Mouse (Mus musculus) MEL (cell line): ENCODE data around the gene Sez6l. TPM values are rescaled to one million over a fixed set of nuclear protein-coding genes. Genes with fewer than 3 reads are reported as not detected.

Experiments used
- DNase-seq: peaks from one replicate; pipeline ENCODE4 v3.0.0; 2011; ENCODE audit warnings: low read depth, low spot score
- H3K27ac ChIP-seq: 2 replicates; pipeline ENCODE4 v1.5.1; 2012; ENCODE audit warnings: low read depth, mild to moderate bottlenecking, control low read depth, low read length, moderate library complexity; ENCODE audit not compliant: control insufficient read depth
- H3K27me3 ChIP-seq, 2 experiments: fragments of 150-350 bp in 1 of 2; sonication (generic) in 1 of 2; 2 replicates each; pipeline ENCODE4 v1.6.1; 2012; ENCODE audit warnings: low read length in 2 of 2, mild to moderate bottlenecking in 2 of 2, improper control_type of control experiment in 1 of 2, moderate library complexity in 1 of 2; ENCODE audit not compliant: insufficient read depth in 2 of 2, control insufficient read depth in 1 of 2
- H3K36me3 ChIP-seq, 2 experiments: 2 replicates each; pipeline ENCODE4 v1.6.1; 2012 to 2014; ENCODE audit warnings: low read length in 2 of 2, improper control_type of control experiment in 1 of 2, inconsistent platforms in 1 of 2, mild to moderate bottlenecking in 1 of 2; ENCODE audit not compliant: insufficient read depth in 2 of 2, control insufficient read depth in 1 of 2
- H3K4me1 ChIP-seq, 2 experiments: fragments of 150-350 bp in 1 of 2; sonication (generic) in 1 of 2; 2 replicates each; pipeline ENCODE4 v1.6.1; 2012; ENCODE audit warnings: low read length in 2 of 2, improper control_type of control experiment in 1 of 2, mild to moderate bottlenecking in 1 of 2; ENCODE audit not compliant: insufficient read depth in 2 of 2, control insufficient read depth in 1 of 2
- H3K4me3 ChIP-seq, 2 experiments: fragments of 150-350 bp in 1 of 2; sonication (generic) in 1 of 2; 2 replicates each; pipeline ENCODE4 v1.5.1; 2012; ENCODE audit warnings: low read depth in 2 of 2, low read length in 2 of 2, mild to moderate bottlenecking in 2 of 2, moderate library complexity in 2 of 2, control low read depth in 1 of 2, improper control_type of control experiment in 1 of 2; ENCODE audit not compliant: control insufficient read depth in 1 of 2, insufficient read depth in 1 of 2
- H3K79me2 ChIP-seq: 2 replicates; pipeline ENCODE4 v1.6.1; 2012; ENCODE audit warnings: mild to moderate bottlenecking, low read length, moderate library complexity; ENCODE audit not compliant: control insufficient read depth, poor library complexity, insufficient read depth
- H3K9ac ChIP-seq: 2 replicates; pipeline ENCODE4 v1.6.1; 2012; ENCODE audit warnings: low read depth, mild to moderate bottlenecking, control low read depth, low read length, moderate library complexity; ENCODE audit not compliant: control insufficient read depth, poor library complexity, severe bottlenecking
- H3K9me3 ChIP-seq: fragments of 150-350 bp; sonication (generic); replicated peaks from 2 replicates; pipeline ENCODE4 v1.6.1; 2012; ENCODE audit warnings: mild to moderate bottlenecking, low read length, improper control_type of control experiment, moderate library complexity; ENCODE audit not compliant: insufficient read depth
- BHLHE40 ChIP-seq: IDR thresholded peaks from 2 replicates; pipeline ENCODE4 v1.6.1; 2012; ENCODE audit warnings: low read depth, mild to moderate bottlenecking, inconsistent platforms, low read length, improper control_type of control experiment, borderline replicate concordance
- EP300 ChIP-seq, 2 experiments: IDR thresholded peaks; 2 replicates each; pipeline ENCODE4 v1.6.1; 2011; ENCODE audit warnings: improper control_type of control experiment in 2 of 2, low read length in 2 of 2, low read depth in 1 of 2, mild to moderate bottlenecking in 1 of 2
- GABPA ChIP-seq: IDR thresholded peaks from 2 replicates; pipeline ENCODE4 v1.6.1; 2012; ENCODE audit warnings: low read depth, mild to moderate bottlenecking, inconsistent platforms, low read length, improper control_type of control experiment, moderate library complexity
- KAT2A ChIP-seq: conservative IDR thresholded peaks from 2 replicates; pipeline ENCODE4 v1.6.1; 2012; ENCODE audit warnings: low read depth, low read length, improper control_type of control experiment, inconsistent platforms
- MAFK ChIP-seq: IDR thresholded peaks from 2 replicates; pipeline ENCODE4 v1.6.1; 2011; ENCODE audit warnings: low read depth, mild to moderate bottlenecking, low read length, improper control_type of control experiment, borderline replicate concordance
- MAX ChIP-seq: IDR thresholded peaks from 2 replicates; pipeline ENCODE4 v1.6.1; 2011; ENCODE audit warnings: low read length, improper control_type of control experiment
- MEF2A ChIP-seq: IDR thresholded peaks from 2 replicates; pipeline ENCODE4 v1.6.1; 2014; ENCODE audit warnings: low read depth, mild to moderate bottlenecking, inconsistent platforms, low read length, improper control_type of control experiment; ENCODE audit not compliant: poor library complexity, insufficient replicate concordance, severe bottlenecking; ENCODE audit errors: extremely low read depth
- MYB ChIP-seq: IDR thresholded peaks from 2 replicates; pipeline ENCODE4 v1.6.1; 2011; ENCODE audit warnings: mild to moderate bottlenecking, low read depth, low read length, improper control_type of control experiment
- NRF1 ChIP-seq: IDR thresholded peaks from 2 replicates; pipeline ENCODE4 v1.6.1; 2014; ENCODE audit warnings: low read depth, mild to moderate bottlenecking, inconsistent platforms, low read length, improper control_type of control experiment, moderate library complexity; ENCODE audit not compliant: poor library complexity, insufficient read depth, severe bottlenecking
- POLR2AphosphoS2 ChIP-seq: IDR thresholded peaks from 2 replicates; pipeline ENCODE4 v1.6.1; 2011; ENCODE audit warnings: low read length, improper control_type of control experiment
- POLR2AphosphoS5 ChIP-seq: IDR thresholded peaks from 2 replicates; pipeline ENCODE4 v1.6.1; 2012; ENCODE audit warnings: low read depth, borderline replicate concordance, mild to moderate bottlenecking, inconsistent platforms, low read length, moderate library complexity, mixed read lengths
- RCOR1 ChIP-seq: IDR thresholded peaks from 2 replicates; pipeline ENCODE4 v1.6.1; 2012; ENCODE audit warnings: low read depth, mild to moderate bottlenecking, inconsistent platforms, low read length, improper control_type of control experiment
- SMC3 ChIP-seq: IDR thresholded peaks from 2 replicates; pipeline ENCODE4 v1.6.1; 2011; ENCODE audit warnings: low read depth, low read length, improper control_type of control experiment
- TAL1 ChIP-seq: IDR thresholded peaks from 2 replicates; pipeline ENCODE4 v1.6.1; 2012; ENCODE audit warnings: mild to moderate bottlenecking, inconsistent platforms, low read length, moderate library complexity, mixed read lengths
- TBP ChIP-seq: IDR thresholded peaks from 2 replicates; pipeline ENCODE4 v1.8.0; 2011; ENCODE audit warnings: low read depth, low read length, improper control_type of control experiment
- TCF12 ChIP-seq: IDR thresholded peaks from 2 replicates; pipeline ENCODE4 v1.6.1; 2014; ENCODE audit warnings: low read depth, mild to moderate bottlenecking, inconsistent platforms, low read length, improper control_type of control experiment, moderate library complexity
- UBTF ChIP-seq: IDR thresholded peaks from 2 replicates; pipeline ENCODE4 v1.6.1; 2012; ENCODE audit warnings: low read depth, mild to moderate bottlenecking, inconsistent platforms, low read length, improper control_type of control experiment, moderate library complexity, borderline replicate concordance; ENCODE audit not compliant: insufficient read depth
- USF1 ChIP-seq: IDR thresholded peaks from 2 replicates; pipeline ENCODE4 v1.6.1; 2014; ENCODE audit warnings: low read depth, mild to moderate bottlenecking, inconsistent platforms, low read length, improper control_type of control experiment, moderate library complexity
- USF2 ChIP-seq, 2 experiments: IDR thresholded peaks; 2 replicates each; pipeline ENCODE4 v1.6.1; 2011 to 2012; ENCODE audit warnings: improper control_type of control experiment in 2 of 2, low read length in 2 of 2, borderline replicate concordance in 1 of 2, inconsistent platforms in 1 of 2, low read depth in 1 of 2, mild to moderate bottlenecking in 1 of 2; ENCODE audit not compliant: insufficient read depth in 1 of 2
- ZC3H11A ChIP-seq: IDR thresholded peaks from 2 replicates; pipeline ENCODE4 v1.6.1; 2012; ENCODE audit warnings: low read depth, mild to moderate bottlenecking, inconsistent platforms, low read length, improper control_type of control experiment
- ZMIZ1 ChIP-seq: IDR thresholded peaks from 2 replicates; pipeline ENCODE4 v1.6.1; 2012; ENCODE audit warnings: low read depth, mild to moderate bottlenecking, inconsistent platforms, low read length, improper control_type of control experiment, moderate library complexity
- polyA plus RNA-seq, 2 experiments: library from polyadenylated mRNA; stranded (reverse) in 1 of 2; unstranded in 1 of 2; fragments of >175 nt in 1 of 2; fragments of >200 nt in 1 of 2; gene quantifications; 2 replicates each; pipeline versions ENCODE4 v1.2.1 to v1.2.4; 2012; ENCODE audit warnings: low replicate concordance in 2 of 2, low read depth in 1 of 2; ENCODE audit not compliant: insufficient read length in 2 of 2, insufficient read depth in 1 of 2, missing spikeins in 1 of 2
- total RNA-seq: library from RNA; depleted of rRNA; stranded (reverse); fragments of 300-350 nt; gene quantifications from 2 replicates; pipeline ENCODE4 v1.2.3, GENCODE M21; 2012

The Sez6l gene
- total and polyA plus RNA-seq, 3 experiments, result not detected

DNA sequence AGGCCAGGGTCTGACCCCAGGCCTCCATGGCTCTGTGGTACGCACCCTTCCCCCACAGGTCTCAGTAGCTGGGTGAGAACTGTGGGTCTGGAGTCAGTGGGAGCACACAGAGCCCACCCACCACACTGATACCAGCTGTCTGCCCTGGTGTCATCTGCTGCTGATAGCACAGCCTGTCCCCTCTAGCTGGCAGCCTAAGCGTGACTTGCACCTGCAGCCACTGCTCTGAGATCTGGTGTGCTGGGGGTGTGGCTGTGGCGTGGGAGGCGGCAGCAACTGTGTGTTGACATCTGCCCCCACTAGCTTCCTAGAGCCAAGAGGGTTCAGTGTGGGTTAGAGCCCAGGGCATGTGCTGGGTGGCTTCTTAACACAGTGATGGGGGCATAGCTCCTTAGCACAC lies 200.9 kb downstream of the Sez6l start:
- H3K4me1 ChIP-seq, result no peaks in the 10 kb centered on the region
- no peak overlapping the region for H3K4me3 ChIP-seq
- H3K27ac ChIP-seq, result no peak overlapping the region
- no peak for DNase-seq
- no peak for TF ChIP-seq ZC3H11A
- no peak for TF ChIP-seq MAFK
- no peak for TF ChIP-seq GABPA
- TF ChIP-seq POLR2AphosphoS5, result no peak
- no peak for TF ChIP-seq RCOR1
- TF ChIP-seq TAL1, result no peak
- no peak for TF ChIP-seq BHLHE40
- TF ChIP-seq, all 39 proteins: peak for 0
- Histone ChIP-seq H3K36me3 (no peaks in the 10 kb centered on the region; a peak in 1 of 4 replicates), H3K79me2 (no peaks in the 10 kb centered on the region), H3K9ac (no peak overlapping the region), H3K9me3 (no peaks in the 10 kb centered on the region), H3K27me3 (no peaks in the 10 kb centered on the region)

DNA sequence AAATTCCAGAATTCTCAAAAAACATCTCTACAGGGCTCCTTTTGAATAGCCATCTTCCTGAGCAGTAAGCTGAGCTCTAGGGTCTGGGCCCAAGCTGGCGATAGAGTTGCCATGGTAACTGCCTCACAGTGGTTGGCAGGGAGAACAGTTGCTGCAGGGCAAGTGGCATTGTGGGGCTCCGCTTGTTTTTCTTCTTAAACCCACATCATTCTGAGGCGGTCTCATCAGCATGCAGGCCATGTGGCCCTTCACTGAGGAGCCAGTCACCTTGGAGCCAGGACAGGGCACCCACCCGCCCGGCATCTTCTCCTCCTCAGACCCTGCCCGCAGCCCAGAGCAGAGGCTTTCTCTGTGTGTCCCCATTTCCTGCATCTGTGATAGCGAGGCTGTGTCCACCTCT lies 205.1 kb downstream of the Sez6l start:
- Histone ChIP-seq H3K27ac (no peak overlapping the region), H3K4me1 (no peaks in the 10 kb centered on the region), H3K4me3 (no peak overlapping the region), H3K36me3 (no peaks in the 10 kb centered on the region; a peak in 1 of 4 replicates), H3K9ac (no peak overlapping the region), H3K9me3 (no peaks in the 10 kb centered on the region), H3K27me3 (no peaks in the 10 kb centered on the region), H3K79me2 (no peaks in the 10 kb centered on the region)
- TF ChIP-seq POLR2AphosphoS2, result no peak
- DNase-seq, result no peak

DNA sequence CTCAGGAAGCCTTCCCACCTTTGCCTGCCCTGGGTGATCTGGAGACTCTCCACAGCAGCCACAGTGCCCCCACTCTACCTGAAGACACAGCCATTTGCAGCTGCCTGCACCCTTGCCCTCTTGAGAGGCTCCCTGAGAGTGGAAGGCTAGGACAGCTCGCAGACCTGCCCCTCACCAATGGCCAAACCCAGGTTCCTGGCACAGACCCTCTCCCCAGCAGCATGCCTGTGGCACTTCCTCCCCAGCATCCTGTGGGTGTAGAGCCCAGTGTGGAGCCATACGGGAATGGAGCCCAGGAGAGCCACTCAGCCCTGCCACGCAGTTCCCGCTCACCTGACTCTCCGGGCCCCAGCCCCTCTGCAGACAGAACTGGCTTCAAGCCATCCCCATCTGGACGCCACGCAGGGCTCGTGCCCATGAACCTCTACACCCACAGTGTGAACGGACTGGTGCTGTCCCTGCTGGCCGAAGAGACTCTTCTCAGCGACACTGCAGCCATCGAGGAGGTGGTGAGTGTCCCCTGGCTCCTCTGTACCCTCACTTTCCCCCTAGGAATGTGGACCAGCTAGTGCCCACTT lies 206.7 kb downstream of the Sez6l start:
- Histone ChIP-seq H3K36me3 (no peaks in the 10 kb centered on the region; a peak in 1 of 4 replicates), H3K4me1 (no peaks in the 10 kb centered on the region), H3K4me3 (no peak overlapping the region), H3K9me3 (no peaks in the 10 kb centered on the region), H3K79me2 (no peaks in the 10 kb centered on the region), H3K27me3 (no peaks in the 10 kb centered on the region), H3K9ac (no peak overlapping the region), H3K27ac (no peak overlapping the region)
- TF ChIP-seq USF1 (no peak), SMC3 (no peak), MYB (no peak), TCF12 (no peak), RCOR1 (no peak), ZMIZ1 (no peak), EP300 (IDR thresholded peaks at IDR 0.05; ENCODE audit: low read depth in 1 of 2, low read length in 2 of 2) (no peak), UBTF (no peak), TBP (no peak), NRF1 (no peak), MAX (no peak), TAL1 (no peak), USF2 (IDR thresholded peaks at IDR 0.05; ENCODE audit: borderline replicate concordance in 1 of 2, insufficient read depth in 1 of 2, low read depth in 1 of 2, low read length in 2 of 2) (no peak), MEF2A (no peak), KAT2A (no peak)
- no peak for DNase-seq
